Mouse (Mus musculus) retina, postnatal 1 day (tissue): Measurements from ENCODE around the gene Dnajc13.
A peak's percentile ranks its signal among the peaks of the same experiment; 100 is the strongest.

Source experiments
- DNase-seq: peaks from one replicate; pipeline ENCODE4 v3.0.0-alpha.2; 2012

The Dnajc13 gene

DNA sequence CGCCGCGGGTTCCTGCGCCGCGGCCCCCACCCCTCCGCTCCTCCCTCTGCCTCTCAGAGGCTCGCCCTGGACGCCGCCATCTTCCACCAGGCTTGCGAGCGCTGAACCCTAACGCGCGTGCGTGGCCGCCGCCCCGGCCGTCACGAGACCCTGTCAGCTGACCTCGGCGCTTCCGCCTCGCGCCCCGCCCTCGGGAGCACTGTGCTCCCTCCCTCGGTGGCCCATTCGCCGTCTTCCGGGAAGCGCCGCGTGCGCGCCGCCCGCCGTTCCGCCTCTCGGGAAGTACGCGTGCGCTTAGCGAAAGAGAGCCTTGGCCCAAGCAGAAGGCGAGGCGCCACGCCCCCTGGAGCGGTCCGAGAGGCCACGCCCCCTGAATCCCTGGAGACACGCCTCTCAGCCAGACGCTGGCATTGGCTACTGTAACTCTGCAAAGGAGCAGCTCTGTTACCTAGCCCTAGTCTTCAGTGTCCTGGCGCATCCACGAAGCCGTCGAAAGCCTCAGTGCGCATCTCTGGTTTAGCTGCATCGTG, at the start of gene Dnajc13:
TSS of gene Dnajc13 (minus strand) at position 108 of the 530 bp plus-strand sequence.
- peak; percentile 98 for DNase-seq

GRCm38 (mm10) chr9:104306734-104307133, 44.0 kb upstream of the Dnajc13 start:
- peak; percentile 74 for DNase-seq

GRCm38 (mm10) chr9:104305333-104306111, 42.8 kb upstream of the Dnajc13 start:
- peak; percentile 11 for DNase-seq

DNA sequence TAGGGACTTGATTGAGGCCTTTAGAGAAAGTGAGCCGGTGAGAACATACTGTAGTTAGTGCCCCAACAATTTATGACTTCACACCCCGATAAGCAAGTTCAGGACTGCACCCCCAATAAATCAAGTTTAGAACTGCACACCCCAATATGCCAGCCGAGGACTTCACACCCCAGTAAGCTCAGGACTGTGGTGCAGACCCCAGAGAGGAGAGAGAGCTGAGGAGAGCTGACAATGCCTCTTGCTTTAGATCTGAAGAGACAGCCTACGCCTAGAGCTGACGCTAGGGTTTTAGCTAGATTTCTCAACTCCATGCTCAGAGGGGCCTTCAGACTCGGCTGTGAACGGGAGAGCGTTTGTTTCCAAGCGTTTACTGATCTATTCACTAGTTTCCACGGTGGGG, 42.1 kb upstream of the Dnajc13 start:
- DNase-seq = no peak

- no peak for DNase-seq
Measured at GRCm38 (mm10) chr9:104304376-104304775, 41.6 kb upstream of the Dnajc13 start.

GRCm38 (mm10) chr9:104300569-104300968, 37.8 kb upstream of the Dnajc13 start:
- no peak for DNase-seq

- DNase-seq = no peak
Measured at GRCm38 (mm10) chr9:104297041-104297440, 34.3 kb upstream of the Dnajc13 start.

GRCm38 (mm10) chr9:104284934-104285333, 22.2 kb upstream of the Dnajc13 start:
- no peak for DNase-seq

GRCm38 (mm10) chr9:104282536-104282935, 19.8 kb upstream of the Dnajc13 start:
- DNase-seq = no peak

GRCm38 (mm10) chr9:104281737-104282136, 19.0 kb upstream of the Dnajc13 start:
- DNase-seq = no peak

GRCm38 (mm10) chr9:104280725-104281495, 18.2 kb upstream of the Dnajc13 start:
- DNase-seq = no peak

DNA sequence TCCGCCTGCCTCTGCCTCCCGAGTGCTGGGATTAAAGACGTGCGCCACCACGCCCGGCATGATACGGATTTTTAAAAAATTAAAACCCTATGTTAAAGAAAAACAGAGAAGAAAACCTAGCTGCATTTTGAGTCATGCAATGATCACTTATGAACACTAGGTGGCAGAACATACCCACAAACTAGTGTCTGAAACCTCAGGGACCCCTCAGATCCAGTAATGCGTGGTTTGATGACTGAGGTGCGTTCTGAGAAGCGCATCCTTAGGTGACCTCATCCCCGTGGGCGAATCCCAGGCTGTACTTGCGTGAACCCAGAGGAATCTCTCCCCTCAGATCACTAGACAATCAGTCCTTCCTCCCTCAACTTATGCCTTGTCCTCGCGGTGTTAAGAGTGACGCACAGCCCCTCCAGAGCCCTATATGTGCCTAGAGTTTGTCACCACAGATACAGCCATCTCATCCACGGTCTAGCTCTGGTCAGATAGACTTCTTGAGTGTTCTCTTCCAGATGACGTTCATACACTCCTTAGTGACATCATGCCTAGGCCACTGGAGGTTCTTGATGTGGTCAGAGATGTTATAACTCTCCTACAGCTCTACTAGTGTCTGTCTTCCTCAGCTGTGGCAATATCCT, 14.9 kb upstream of the Dnajc13 start:
- DNase-seq = peak; percentile 74

DNA sequence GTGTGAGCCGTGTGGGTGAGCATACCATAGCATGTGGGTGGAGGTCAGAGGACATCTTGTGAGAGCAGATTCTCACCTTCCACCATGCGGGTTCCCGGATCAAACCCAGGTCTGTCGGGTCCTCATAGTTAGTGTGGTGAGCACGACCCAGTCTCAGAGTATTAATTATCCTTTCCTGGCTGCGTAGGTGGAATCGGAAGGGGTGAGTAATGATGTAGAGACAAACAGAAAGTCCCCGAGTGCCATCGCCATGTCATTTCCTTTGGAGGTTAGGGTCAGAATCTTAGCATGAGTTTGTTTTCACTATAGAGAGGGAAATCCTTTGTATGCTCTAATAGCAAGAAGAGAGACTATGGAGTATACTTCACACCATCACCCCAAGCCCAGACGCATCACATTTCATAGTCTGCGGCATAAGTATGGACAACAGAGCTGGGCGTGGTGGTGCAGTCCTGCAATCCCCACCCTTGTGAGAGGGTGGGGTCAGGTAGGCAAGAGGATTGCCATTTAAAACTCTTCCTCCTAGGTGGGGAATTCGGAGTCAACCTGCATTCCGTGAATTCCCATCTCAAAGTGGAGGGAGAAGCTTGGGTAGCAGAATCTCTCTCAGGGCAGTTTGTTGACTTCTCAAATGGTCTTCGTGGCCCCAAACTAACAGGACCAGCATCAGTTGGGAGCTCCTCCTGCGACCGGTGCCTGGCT, 12.5 kb upstream of the Dnajc13 start:
- no peak for DNase-seq

- no peak for DNase-seq
Measured at GRCm38 (mm10) chr9:104272057-104272456, 9.3 kb upstream of the Dnajc13 start.

- no peak for DNase-seq
Measured at GRCm38 (mm10) chr9:104271642-104272041, 8.9 kb upstream of the Dnajc13 start.

DNA sequence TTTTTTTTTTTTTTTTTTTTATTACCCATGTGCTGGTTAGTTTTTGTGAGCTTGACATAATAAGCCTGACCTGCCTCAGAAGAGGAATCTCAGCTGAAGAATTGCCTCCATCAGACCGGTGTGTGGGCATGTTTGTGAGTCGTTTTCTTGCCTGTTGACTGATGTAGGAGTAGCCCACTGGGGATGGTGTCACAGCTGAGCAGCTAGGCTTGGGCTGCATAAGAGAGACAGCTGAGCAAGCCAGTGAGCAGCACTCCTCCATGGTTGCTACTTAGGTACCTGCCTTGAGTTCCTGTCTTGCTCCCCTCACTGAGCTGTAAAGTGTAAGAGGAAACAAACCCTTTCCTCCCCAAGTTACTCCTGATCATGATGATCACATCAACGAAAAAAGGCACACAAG, 7.2 kb upstream of the Dnajc13 start:
- no peak for DNase-seq

DNA sequence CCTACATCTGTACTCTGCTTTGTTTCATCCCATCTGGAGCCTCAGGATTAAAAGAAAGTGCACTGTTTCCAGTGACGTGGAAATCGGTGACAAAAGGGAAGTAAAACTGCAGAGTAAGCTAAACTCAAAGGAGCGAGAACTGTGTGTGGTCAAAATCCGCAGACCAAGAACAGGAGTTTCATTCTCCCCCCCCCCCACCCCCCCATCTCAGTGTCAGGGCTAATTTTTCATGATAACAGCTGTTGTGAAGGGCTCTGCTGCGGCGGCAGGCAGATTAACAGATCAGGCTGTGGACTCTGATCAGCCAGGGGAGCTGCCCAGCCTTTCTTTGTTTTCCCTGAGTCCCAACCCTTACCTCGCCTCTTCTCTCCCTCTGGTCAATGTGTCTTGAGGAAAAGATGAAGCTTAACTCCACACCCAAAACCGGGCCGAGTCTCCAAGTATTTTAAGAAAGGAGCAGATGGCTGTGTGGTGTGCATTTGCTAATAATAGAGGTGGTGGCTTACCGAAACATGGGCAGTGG, 6.7 kb upstream of the Dnajc13 start:
- DNase-seq = peak; percentile 74

- no peak for DNase-seq
Measured at GRCm38 (mm10) chr9:104264567-104264966, 1.8 kb upstream of the Dnajc13 start.

DNA sequence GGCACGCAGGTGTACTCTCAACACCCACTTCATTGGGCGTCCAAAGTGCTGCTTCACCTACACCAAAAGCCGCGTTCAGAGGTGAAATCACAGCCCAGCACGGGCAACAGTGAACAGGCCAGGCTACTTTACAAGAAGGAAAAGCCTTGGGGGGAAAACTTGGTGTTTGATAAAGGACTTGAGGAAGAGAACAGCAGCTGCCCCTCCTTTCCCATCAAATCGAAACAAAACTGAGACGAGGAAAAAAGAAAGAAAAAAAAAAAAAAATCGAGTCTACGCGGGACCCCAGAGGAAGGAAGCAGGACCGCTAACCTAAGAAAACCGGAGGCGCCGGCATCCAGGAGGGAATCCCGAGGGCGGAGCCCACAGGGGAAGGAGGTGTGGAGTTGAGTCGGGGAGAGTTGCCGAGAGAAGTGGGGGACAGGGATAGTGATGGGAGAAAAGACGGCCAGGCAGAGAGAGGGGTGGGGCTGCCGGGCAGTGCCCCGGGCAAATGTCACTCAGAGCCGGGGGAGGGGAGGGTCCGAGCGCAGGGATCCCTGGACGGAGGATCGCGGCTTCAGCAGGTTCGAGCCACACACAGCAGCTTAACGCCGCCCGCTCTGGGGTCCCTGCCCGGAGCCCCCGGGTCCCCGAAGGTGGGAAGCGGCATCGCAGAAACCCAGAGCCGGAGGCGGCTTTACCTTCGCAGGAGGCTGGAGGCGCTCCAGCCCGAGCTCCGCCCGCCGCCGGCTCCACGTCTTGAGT, 541 bp downstream of the Dnajc13 start:
- peak; percentile 61 for DNase-seq

- DNase-seq = no peak
Measured at GRCm38 (mm10) chr9:104260306-104260705, 2.4 kb downstream of the Dnajc13 start.

DNA sequence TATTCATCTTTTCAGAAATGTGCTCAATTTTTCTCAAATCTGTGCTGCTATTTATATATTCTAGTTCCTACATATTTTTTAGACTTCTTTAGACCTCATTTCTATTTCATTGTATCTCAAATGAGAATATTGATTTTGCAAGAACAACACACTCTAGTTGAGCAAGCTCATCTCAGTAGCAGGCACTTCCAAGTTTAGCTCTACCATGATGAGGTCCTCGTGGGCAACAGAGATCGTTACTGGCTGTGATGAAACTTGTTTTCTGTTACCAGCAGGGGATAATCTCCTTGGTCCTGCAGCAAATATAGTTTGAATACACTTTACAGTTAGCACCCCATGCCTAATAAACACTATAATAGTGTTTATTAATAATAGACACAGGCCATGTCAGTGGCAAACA, 6.6 kb downstream of the Dnajc13 start:
- DNase-seq = no peak
